ENCODE assay signal across 22 mouse cellular contexts in the genomic region with DNA sequence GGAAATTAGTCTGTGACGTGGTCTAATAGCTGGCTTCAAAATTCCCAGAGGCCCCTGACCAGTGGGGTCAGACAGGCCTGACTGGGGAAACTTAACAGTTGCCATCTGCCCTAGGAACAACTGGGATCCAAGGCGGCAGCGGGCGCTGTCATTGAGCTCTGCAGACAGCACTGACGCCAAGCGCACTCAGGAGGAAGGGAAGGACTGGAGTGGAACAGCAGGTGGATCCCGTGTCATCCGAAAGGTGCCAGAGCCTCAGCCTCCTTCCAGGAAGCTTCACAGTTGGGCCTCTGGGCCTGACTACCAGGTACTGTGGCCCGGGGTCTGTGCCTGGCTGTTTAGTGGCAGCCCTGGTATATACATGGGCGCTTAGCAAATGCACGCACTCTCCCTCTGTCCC. TPM values are rescaled to one million over a fixed set of nuclear protein-coding genes. Genes with fewer than 3 reads are reported as not detected.
DNase-seq lines count a peak whose midpoint lies in the region; ATAC-seq and TF ChIP-seq lines count a peak whose summit lies in the region.
"Had no signal": no experiment of that assay in that cellular context is flagged by ENCODE, and none has a peak within 500 bp of the region (broad histone marks: within the 10 kb centered on the region; RNA-seq: fewer than 3 reads in every experiment).

No protein-coding gene starts in this region.

- no peak for ATAC-seq in hindbrain, embryonic 13.5 days (ENCODE audit: low FRiP score)
- ATAC-seq in hindbrain, embryonic 11.5 days (ENCODE audit: low FRiP score) = no peak
- no peak for ATAC-seq in midbrain, postnatal 0 days (ENCODE audit: low FRiP score)
- ATAC-seq in neural tube, embryonic 14.5 days (ENCODE audit: low read depth) = no peak
- ATAC-seq: intestine, postnatal 0 days; liver, postnatal 0 days had no signal

- no peak for TF ChIP-seq CTCF in midbrain, postnatal 0 days (IDR thresholded peaks at IDR 0.05)

- intact Hi-C loops in left cerebral cortex, postnatal 25 days (cut with DNase I) = no loop called here

- H3K4me2 ChIP-seq in hindbrain, embryonic 13.5 days = no peak overlapping the region
- H3K4me2 ChIP-seq in hindbrain, embryonic 11.5 days (replicated peaks; ENCODE audit: low read depth, low read length) = no peak overlapping the region
- H3K4me2 ChIP-seq in midbrain, postnatal 0 days (ENCODE audit: low read depth, low read length, poor library complexity, severe bottlenecking) = no peak overlapping the region
- no peak overlapping the region for H3K4me2 ChIP-seq in neural tube, embryonic 14.5 days (ENCODE audit: low read depth, low read length)
- H3K4me2 ChIP-seq: heart, embryonic 15.5 days; stomach, embryonic 15.5 days had no signal

- 0 out of 2 replicates have a peak, but pooled peaks cover 3% of the 10 kb centered on the region for H3K4me1 ChIP-seq in hindbrain, embryonic 13.5 days (replicated peaks)
- no peaks in the 10 kb centered on the region for H3K4me1 ChIP-seq in hindbrain, embryonic 11.5 days (replicated peaks; ENCODE audit: control insufficient read depth, insufficient read depth, low read length)
- H3K4me1 ChIP-seq in midbrain, postnatal 0 days (ENCODE audit: insufficient read depth, low read length) = no peaks in the 10 kb centered on the region
- H3K4me1 ChIP-seq in midbrain, embryonic 10.5 days = no peaks in the 10 kb centered on the region
- H3K4me1 ChIP-seq in neural tube, embryonic 14.5 days (ENCODE audit: control insufficient read depth, insufficient read depth, low read length) = no peaks in the 10 kb centered on the region
- H3K4me1 ChIP-seq: heart, embryonic 15.5 days; limb, embryonic 10.5 days; megakaryocyte, embryonic 14.5 days; stomach, embryonic 15.5 days had no signal

- no peaks in the 10 kb centered on the region for H3K9me3 ChIP-seq in hindbrain, embryonic 13.5 days
- no peaks in the 10 kb centered on the region for H3K9me3 ChIP-seq in hindbrain, embryonic 11.5 days (ENCODE audit: control insufficient read depth, low read length)
- no peaks in the 10 kb centered on the region for H3K9me3 ChIP-seq in midbrain, postnatal 0 days (ENCODE audit: low read length)
- H3K9me3 ChIP-seq in midbrain, embryonic 10.5 days (replicated peaks) = no peaks in the 10 kb centered on the region
- H3K9me3 ChIP-seq in neural tube, embryonic 14.5 days (ENCODE audit: control insufficient read depth, low read length) = no peaks in the 10 kb centered on the region
- H3K9me3 ChIP-seq: heart, embryonic 15.5 days; limb, embryonic 10.5 days; megakaryocyte, embryonic 14.5 days; stomach, embryonic 15.5 days had no signal

- H3K27me3 ChIP-seq in hindbrain, embryonic 13.5 days = no peaks in the 10 kb centered on the region
- H3K27me3 ChIP-seq in hindbrain, embryonic 11.5 days (ENCODE audit: control insufficient read depth, insufficient read depth, low read length) = no peaks in the 10 kb centered on the region
- H3K27me3 ChIP-seq in midbrain, postnatal 0 days (ENCODE audit: insufficient read depth, low read length) = no peaks in the 10 kb centered on the region
- H3K27me3 ChIP-seq in midbrain, embryonic 10.5 days (ENCODE audit: low read depth, poor library complexity, severe bottlenecking) = no peaks in the 10 kb centered on the region
- H3K27me3 ChIP-seq in neural tube, embryonic 14.5 days (ENCODE audit: control insufficient read depth, insufficient read depth, low read length) = no peaks in the 10 kb centered on the region
- H3K27me3 ChIP-seq: heart, embryonic 15.5 days; megakaryocyte, embryonic 14.5 days; stomach, embryonic 15.5 days had no signal

- H3K27ac ChIP-seq in hindbrain, embryonic 13.5 days = peak overlapping the region; percentile 66
- no peak overlapping the region for H3K27ac ChIP-seq in hindbrain, embryonic 11.5 days (ENCODE audit: low read depth, low read length)
- no peak overlapping the region for H3K27ac ChIP-seq in midbrain, postnatal 0 days (ENCODE audit: low read depth, low read length)
- no peak overlapping the region for H3K27ac ChIP-seq in midbrain, embryonic 10.5 days (replicated peaks)
- peak overlapping the region; percentile 39; the same call in 1 of the 2 replicates for H3K27ac ChIP-seq in neural tube, embryonic 14.5 days (ENCODE audit: low read depth, low read length)
- H3K27ac ChIP-seq: heart, embryonic 15.5 days; kidney, postnatal 0 days; limb, embryonic 10.5 days; stomach, embryonic 15.5 days had no signal

- H3K36me3 ChIP-seq in hindbrain, embryonic 13.5 days = peaks cover 100% of the 10 kb centered on the region
- H3K36me3 ChIP-seq in hindbrain, embryonic 11.5 days (ENCODE audit: control insufficient read depth, insufficient read depth, low read length) = peaks cover 37% of the 10 kb centered on the region
- H3K36me3 ChIP-seq in midbrain, postnatal 0 days (ENCODE audit: insufficient read depth, low read length) = peaks cover 91% of the 10 kb centered on the region
- H3K36me3 ChIP-seq in midbrain, embryonic 10.5 days = peaks cover 100% of the 10 kb centered on the region
- H3K36me3 ChIP-seq in neural tube, embryonic 14.5 days (ENCODE audit: control insufficient read depth, insufficient read depth, low read length) = peaks cover 83% of the 10 kb centered on the region

- DNase-seq in hindbrain, embryonic 11.5 days (ENCODE audit: low spot score) = no peak
- DNase-seq in midbrain, postnatal 0 days (ENCODE audit: low spot score) = peak; percentile 34
- DNase-seq in midbrain, embryonic 10.5 days (ENCODE audit: low spot score) = no peak
- DNase-seq in cerebellum, adult 9-11 months = peak; percentile 78
- DNase-seq in lung, postnatal 14 days = no peak
- no peak for DNase-seq in left cerebral cortex, postnatal 25 days (ENCODE audit: low spot score in 2 of 2)
- DNase-seq: B cell, adult 2 months; gastrocnemius, postnatal 25 days; heart, postnatal 4 days; layer of hippocampus, postnatal 36 days; liver, postnatal 0 days; lung, postnatal 10 days; thymus, adult 18-20 months; thymus, postnatal 4 days had no signal

- H3K9ac ChIP-seq in hindbrain, embryonic 13.5 days = no peak overlapping the region
- no peak overlapping the region for H3K9ac ChIP-seq in hindbrain, embryonic 11.5 days (ENCODE audit: low read depth, low read length)
- H3K9ac ChIP-seq in midbrain, postnatal 0 days (replicated peaks; ENCODE audit: low read length, poor library complexity, severe bottlenecking) = no peak overlapping the region
- no peak overlapping the region for H3K9ac ChIP-seq in neural tube, embryonic 14.5 days (replicated peaks; ENCODE audit: low read depth, low read length)
- H3K9ac ChIP-seq: heart, embryonic 15.5 days; liver, postnatal 0 days; stomach, embryonic 15.5 days had no signal

- H3K4me3 ChIP-seq in hindbrain, embryonic 13.5 days = no peak overlapping the region
- H3K4me3 ChIP-seq in hindbrain, embryonic 11.5 days (ENCODE audit: low read depth, low read length) = no peak overlapping the region
- no peak overlapping the region for H3K4me3 ChIP-seq in midbrain, postnatal 0 days (ENCODE audit: low read depth, low read length)
- H3K4me3 ChIP-seq in midbrain, embryonic 10.5 days = no peak overlapping the region
- H3K4me3 ChIP-seq in neural tube, embryonic 14.5 days (ENCODE audit: low read depth, low read length) = no peak overlapping the region
- H3K4me3 ChIP-seq: heart, embryonic 15.5 days; limb, embryonic 10.5 days; megakaryocyte, embryonic 14.5 days; stomach, embryonic 15.5 days had no signal

- 88% methylated on average over 11 of the region's 11 CpGs for WGBS in hindbrain, embryonic 13.5 days
- 92% methylated on average over 11 of the region's 11 CpGs for WGBS in hindbrain, embryonic 11.5 days
- WGBS in midbrain, postnatal 0 days = 93% methylated on average over 11 of the region's 11 CpGs
- WGBS in midbrain, embryonic 10.5 days = 94% methylated on average over 11 of the region's 11 CpGs
- WGBS in neural tube, embryonic 14.5 days = 89% methylated on average over 11 of the region's 11 CpGs

RNA-seq across cellular contexts. Expression of gene Pomt1, which starts 35.7 kb away (rescaled TPM):
- polyA plus RNA-seq in hindbrain, embryonic 13.5 days (2015; fragmentation: Nextera tagmentation; extraction: Ambion mirVana) = 24.4 and 24.9 TPM in 2 replicates
- 23.8 and 26.8 TPM in 2 replicates for polyA plus RNA-seq in hindbrain, embryonic 11.5 days (2014; fragmentation: Nextera tagmentation; extraction: Ambion mirVana)
- 48.6 and 48.9 TPM in 2 replicates for total RNA-seq in midbrain, postnatal 0 days (2014; rRNA removed)
- 21.5 and 23.5 TPM in 2 replicates for polyA plus RNA-seq in midbrain, postnatal 0 days (2015; fragmentation: Nextera tagmentation; extraction: Ambion mirVana)
- 27.4 and 30.3 TPM in 2 replicates for polyA plus RNA-seq in midbrain, embryonic 10.5 days (2016; fragmentation: Nextera tagmentation; extraction: Ambion mirVana)
- polyA plus RNA-seq in neural tube, embryonic 14.5 days (2014; fragmentation: Nextera tagmentation; extraction: Ambion mirVana) = 28.2 and 30.4 TPM in 2 replicates
- 10 to 100 TPM; 21.4 to 24.4 TPM for total RNA-seq in left cerebral cortex, postnatal 25 days (2021)

RNA-seq across cellular contexts. Expression of gene Prrc2b, which starts 49.8 kb away (rescaled TPM):
- polyA plus RNA-seq in hindbrain, embryonic 13.5 days (2015; fragmentation: Nextera tagmentation; extraction: Ambion mirVana) = 65.8 and 68.8 TPM in 2 replicates
- 57.6 and 69.0 TPM in 2 replicates for polyA plus RNA-seq in hindbrain, embryonic 11.5 days (2014; fragmentation: Nextera tagmentation; extraction: Ambion mirVana)
- 164 and 215 TPM in 2 replicates for total RNA-seq in midbrain, postnatal 0 days (2014; rRNA removed)
- polyA plus RNA-seq in midbrain, postnatal 0 days (2015; fragmentation: Nextera tagmentation; extraction: Ambion mirVana) = 51.5 and 65.9 TPM in 2 replicates
- polyA plus RNA-seq in midbrain, embryonic 10.5 days (2016; fragmentation: Nextera tagmentation; extraction: Ambion mirVana) = 41.5 and 57.6 TPM in 2 replicates
- 101 and 118 TPM in 2 replicates for polyA plus RNA-seq in neural tube, embryonic 14.5 days (2014; fragmentation: Nextera tagmentation; extraction: Ambion mirVana)
- total RNA-seq in left cerebral cortex, postnatal 25 days (2021) = 100 to 1,000 TPM; 240 TPM

RNA-seq across cellular contexts. Expression of gene Uck1, which starts 59.2 kb away (rescaled TPM):
- 78.6 and 80.2 TPM in 2 replicates for polyA plus RNA-seq in hindbrain, embryonic 13.5 days (2015; fragmentation: Nextera tagmentation; extraction: Ambion mirVana)
- 56.0 and 64.1 TPM in 2 replicates for polyA plus RNA-seq in hindbrain, embryonic 11.5 days (2014; fragmentation: Nextera tagmentation; extraction: Ambion mirVana)
- total RNA-seq in midbrain, postnatal 0 days (2014; rRNA removed) = 138 and 142 TPM in 2 replicates
- polyA plus RNA-seq in midbrain, postnatal 0 days (2015; fragmentation: Nextera tagmentation; extraction: Ambion mirVana) = 110 and 121 TPM in 2 replicates
- 91.4 and 91.7 TPM in 2 replicates for polyA plus RNA-seq in midbrain, embryonic 10.5 days (2016; fragmentation: Nextera tagmentation; extraction: Ambion mirVana)
- polyA plus RNA-seq in neural tube, embryonic 14.5 days (2014; fragmentation: Nextera tagmentation; extraction: Ambion mirVana) = 79.3 and 91.7 TPM in 2 replicates
- 10 to 100 TPM; 51.6 to 55.8 TPM for total RNA-seq in left cerebral cortex, postnatal 25 days (2021)

Comparison
In these comparisons a context has a peak if more than half of its experiments do, and no peak if none do; other contexts are left out.
1. H3K27ac ChIP-seq: peak in hindbrain, embryonic 13.5 days (single experiment) and neural tube, embryonic 14.5 days (single experiment); none in hindbrain, embryonic 11.5 days (single experiment), midbrain, postnatal 0 days (single experiment) and midbrain, embryonic 10.5 days (single experiment).
2. DNase-seq: peak in midbrain, postnatal 0 days (single experiment) and cerebellum, adult 9-11 months (single experiment); none in hindbrain, embryonic 11.5 days (single experiment), midbrain, embryonic 10.5 days (single experiment), lung, postnatal 14 days (single experiment) and left cerebral cortex, postnatal 25 days (0 of 2).